Mouse (Mus musculus) cerebellum, adult 9-10 months (tissue): ENCODE measurements around the gene Prss54.
A peak's percentile ranks its signal among the peaks of the same experiment; 100 is the strongest.
"Not testable (repeated sequence)": the region's sequence is repeated elsewhere in the genome, so short reads cannot be mapped to it uniquely, and the experiment has no call there.

ENCODE experiments used
- DNase-seq: peaks from one replicate; pipeline ENCODE4 v3.0.0; 2022

Gene Prss54

GRCm38 (mm10) chr8:95576240-95576639, at the start of gene Prss54:
Prss54 (minus strand) TSS chr8:95576340.
- DNase-seq, result no peak

GRCm38 (mm10) chr8:95624833-95625232, 48.7 kb upstream of the Prss54 start:
- DNase-seq, result no peak

- DNase-seq, result no peak
Measured at GRCm38 (mm10) chr8:95620046-95620445, 43.9 kb upstream of the Prss54 start.

- no peak for DNase-seq
Measured at GRCm38 (mm10) chr8:95616383-95616782, 40.2 kb upstream of the Prss54 start.

- DNase-seq, result no peak
Measured at GRCm38 (mm10) chr8:95611769-95612168, 35.6 kb upstream of the Prss54 start.

- DNase-seq, result no peak
Measured at GRCm38 (mm10) chr8:95610749-95611148, 34.6 kb upstream of the Prss54 start.

GRCm38 (mm10) chr8:95609406-95609805, 33.3 kb upstream of the Prss54 start:
- no peak for DNase-seq

GRCm38 (mm10) chr8:95607210-95607609, 31.1 kb upstream of the Prss54 start:
- DNase-seq, result peak; percentile 7

GRCm38 (mm10) chr8:95606509-95606908, 30.4 kb upstream of the Prss54 start:
- DNase-seq, result not testable (repeated sequence)

- DNase-seq, result no peak
Measured at GRCm38 (mm10) chr8:95602168-95602567, 26.0 kb upstream of the Prss54 start.

- DNase-seq, result no peak
Measured at GRCm38 (mm10) chr8:95601306-95601705, 25.2 kb upstream of the Prss54 start.

GRCm38 (mm10) chr8:95599861-95600260, 23.7 kb upstream of the Prss54 start:
- DNase-seq, result peak; percentile 52

- no peak for DNase-seq
Measured at GRCm38 (mm10) chr8:95596841-95597241, 20.7 kb upstream of the Prss54 start.

GRCm38 (mm10) chr8:95595131-95595530, 19.0 kb upstream of the Prss54 start:
- DNase-seq, result no peak

GRCm38 (mm10) chr8:95593439-95594393, 17.6 kb upstream of the Prss54 start:
- DNase-seq, result no peak

- no peak for DNase-seq
Measured at GRCm38 (mm10) chr8:95592131-95592780, 16.1 kb upstream of the Prss54 start.

GRCm38 (mm10) chr8:95590539-95590938, 14.4 kb upstream of the Prss54 start:
- no peak for DNase-seq

- DNase-seq, result no peak
Measured at GRCm38 (mm10) chr8:95589282-95589681, 13.1 kb upstream of the Prss54 start.

GRCm38 (mm10) chr8:95587339-95587738, 11.2 kb upstream of the Prss54 start:
- no peak for DNase-seq

- no peak for DNase-seq
Measured at GRCm38 (mm10) chr8:95573146-95573545, 3.0 kb downstream of the Prss54 start.

- no peak for DNase-seq
Measured at GRCm38 (mm10) chr8:95566809-95567208, 9.3 kb downstream of the Prss54 start.

GRCm38 (mm10) chr8:95566217-95566616, 9.9 kb downstream of the Prss54 start:
- no peak for DNase-seq

- DNase-seq, result no peak
Measured at GRCm38 (mm10) chr8:95555963-95556362, 20.2 kb downstream of the Prss54 start.

GRCm38 (mm10) chr8:95551577-95551976, 24.6 kb downstream of the Prss54 start:
- DNase-seq, result no peak
